Mouse (Mus musculus) midbrain, embryonic 12.5 days (tissue): Measurements from ENCODE around the gene Tbx6. TPM values are rescaled to one million over a fixed set of nuclear protein-coding genes. Genes with fewer than 3 reads are reported as not detected.

ENCODE experiments used
- ATAC-seq: fragments of 200-750 bp; cut with Nextera tagmentation; 2 replicates; pipeline ENCODE4 v1.8.0; 2017; ENCODE audit warnings: low read depth, moderate TSS enrichment, moderate library complexity; ENCODE audit not compliant: low FRiP score
- H3K27ac ChIP-seq: fragments of 300-500 bp; sonication (generic); replicated peaks from 2 replicates; pipeline ENCODE4 v1.5.1; 2016; ENCODE audit warnings: mild to moderate bottlenecking
- H3K27me3 ChIP-seq: fragments of 300-500 bp; sonication (generic); 2 replicates; pipeline ENCODE4 v1.6.1; 2016; ENCODE audit warnings: mild to moderate bottlenecking
- H3K36me3 ChIP-seq: fragments of 300-500 bp; sonication (generic); 2 replicates; pipeline ENCODE4 v1.6.1; 2016
- H3K4me1 ChIP-seq: fragments of 300-500 bp; sonication (generic); 2 replicates; pipeline ENCODE4 v1.6.1; 2016
- H3K4me2 ChIP-seq: fragments of 300-500 bp; sonication (generic); replicated peaks from 2 replicates; pipeline ENCODE4 v1.6.1; 2016; ENCODE audit warnings: mild to moderate bottlenecking, moderate library complexity
- H3K4me3 ChIP-seq: fragments of 300-500 bp; sonication (generic); 2 replicates; pipeline ENCODE4 v1.5.1; 2016; ENCODE audit warnings: mild to moderate bottlenecking
- H3K9ac ChIP-seq: fragments of 300-500 bp; sonication (generic); replicated peaks from 2 replicates; pipeline ENCODE4 v1.6.1; 2016; ENCODE audit warnings: mild to moderate bottlenecking, moderate library complexity
- H3K9me3 ChIP-seq: fragments of 300-500 bp; sonication (generic); 2 replicates; pipeline ENCODE4 v1.6.1; 2016; ENCODE audit warnings: mild to moderate bottlenecking
- WGBS: fragments of 180-500 bp; shearing (Covaris S2); methylation state at CpG from one replicate; pipeline ENCODE4 v1.1.7; 2016; 5-methylcytosine and 5-hydroxymethylcytosine counted together
- polyA plus RNA-seq: library from polyadenylated mRNA; unstranded; fragments of >200 nt; fragmentation: Nextera tagmentation; extraction: Ambion mirVana; gene quantifications from 2 replicates; pipeline ENCODE4 v1.2.1, GENCODE M21; 2016

Tbx6 gene
- polyA plus RNA-seq, 1 experiment from 2014 or later = 0.64 TPM

DNA sequence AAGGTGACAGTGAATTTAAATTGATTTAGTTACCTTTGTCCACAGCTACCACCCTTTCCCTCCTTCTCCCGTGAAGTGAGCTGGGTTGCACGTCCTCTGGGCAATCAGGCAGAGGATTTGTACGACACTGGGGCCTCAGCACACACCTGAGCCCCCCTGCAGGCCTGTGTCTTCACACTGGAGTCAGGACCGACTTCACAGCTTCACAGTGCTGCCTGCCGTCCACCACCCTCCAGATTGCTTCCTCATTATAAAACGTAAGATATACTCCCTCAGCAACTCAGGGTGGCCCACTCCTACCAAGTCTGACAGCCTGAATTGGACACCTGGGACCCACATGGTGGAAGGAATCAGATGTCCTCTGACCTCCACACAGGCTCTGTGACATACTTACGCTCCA, 22.7 kb upstream of the Tbx6 start:
- H3K4me3 ChIP-seq = no peak overlapping the region
- H3K27ac ChIP-seq = no peak overlapping the region
- H3K4me2 ChIP-seq = no peak overlapping the region
- peaks cover 4% of the 10 kb centered on the region; the same call in 1 of the 2 replicates for H3K36me3 ChIP-seq
- WGBS = 70% methylated on average over 7 of the region's 7 CpGs
- H3K27me3 ChIP-seq = no peaks in the 10 kb centered on the region
- H3K9me3 ChIP-seq = no peaks in the 10 kb centered on the region
- no peak overlapping the region for H3K9ac ChIP-seq
- peaks cover 32% of the 10 kb centered on the region for H3K4me1 ChIP-seq
- peak; percentile 18 for ATAC-seq

GRCm38 (mm10) chr7:126759050-126759671, 22.1 kb upstream of the Tbx6 start, which contains the start of gene Mapk3:
Mapk3 (plus strand) TSS chr7:126759601.
- H3K4me1 ChIP-seq = peaks cover 32% of the 10 kb centered on the region
- peak within 1 kb of the TSS; percentile 78 for H3K9ac ChIP-seq
- peaks cover 10% of the 10 kb centered on the region for H3K36me3 ChIP-seq
- ATAC-seq = peak; percentile 81
- peak within 1 kb of the TSS; percentile 88 for H3K4me2 ChIP-seq
- H3K27ac ChIP-seq = peak within 1 kb of the TSS; percentile 80
- WGBS = 0% methylated on average over 22 of the region's 38 CpGs
- no peaks in the 10 kb centered on the region for H3K27me3 ChIP-seq
- H3K4me3 ChIP-seq = peak within 1 kb of the TSS; percentile 70
- no peaks in the 10 kb centered on the region for H3K9me3 ChIP-seq

- H3K27ac ChIP-seq = peak overlapping the region; percentile 80
- H3K9ac ChIP-seq = peak overlapping the region; percentile 78
- 1% methylated on average over 24 of the region's 24 CpGs for WGBS
- H3K9me3 ChIP-seq = no peaks in the 10 kb centered on the region
- peak; percentile 62 for ATAC-seq
- no peaks in the 10 kb centered on the region for H3K27me3 ChIP-seq
- peak overlapping the region; percentile 70 for H3K4me3 ChIP-seq
- peaks cover 17% of the 10 kb centered on the region for H3K36me3 ChIP-seq
- H3K4me1 ChIP-seq = peaks cover 26% of the 10 kb centered on the region
- H3K4me2 ChIP-seq = peak overlapping the region; percentile 88
Measured at GRCm38 (mm10) chr7:126759672-126760390, 21.5 kb upstream of the Tbx6 start.

GRCm38 (mm10) chr7:126760391-126760802, 20.9 kb upstream of the Tbx6 start:
- Histone ChIP-seq H3K27ac (peak overlapping the region; percentile 80), H3K4me3 (peak overlapping the region; percentile 70), H3K4me1 (peaks cover 21% of the 10 kb centered on the region), H3K9me3 (no peaks in the 10 kb centered on the region), H3K27me3 (no peaks in the 10 kb centered on the region), H3K9ac (peak overlapping the region; percentile 78), H3K36me3 (peaks cover 23% of the 10 kb centered on the region), H3K4me2 (peak overlapping the region; percentile 88)
- WGBS = 27% methylated on average over 3 of the region's 3 CpGs
- no peak for ATAC-seq

DNA sequence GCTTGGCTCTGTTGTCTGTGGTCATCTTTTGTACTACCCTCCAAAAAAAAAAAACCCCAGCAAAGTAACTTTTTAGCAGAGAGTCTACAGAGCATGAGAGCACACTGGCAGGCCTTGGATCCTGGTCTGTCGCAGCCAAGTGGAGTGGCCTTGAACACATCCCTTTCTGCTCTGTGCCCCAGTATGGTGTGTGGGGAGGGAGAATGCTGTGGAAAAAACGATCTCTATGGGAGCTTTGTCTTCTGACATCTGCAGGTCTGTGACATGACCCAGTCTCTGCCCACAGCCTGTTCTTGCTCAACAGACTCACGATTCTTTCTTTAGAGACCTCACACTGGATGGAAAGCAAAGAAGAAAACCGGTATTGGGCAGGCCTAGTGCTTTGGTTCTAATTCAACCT, 20.3 kb upstream of the Tbx6 start:
- Histone ChIP-seq H3K9ac (peak overlapping the region; percentile 78; the same call in 1 of the 2 replicates), H3K4me1 (peaks cover 21% of the 10 kb centered on the region), H3K27me3 (no peaks in the 10 kb centered on the region), H3K36me3 (peaks cover 27% of the 10 kb centered on the region), H3K4me2 (peak overlapping the region; percentile 88), H3K27ac (0 out of 2 replicates have a peak overlapping the region, but pooled peaks have one; percentile 80), H3K4me3 (peak overlapping the region; percentile 70; the same call in 1 of the 2 replicates), H3K9me3 (no peaks in the 10 kb centered on the region)
- 79% methylated on average over 4 of the region's 4 CpGs for WGBS
- no peak for ATAC-seq

DNA sequence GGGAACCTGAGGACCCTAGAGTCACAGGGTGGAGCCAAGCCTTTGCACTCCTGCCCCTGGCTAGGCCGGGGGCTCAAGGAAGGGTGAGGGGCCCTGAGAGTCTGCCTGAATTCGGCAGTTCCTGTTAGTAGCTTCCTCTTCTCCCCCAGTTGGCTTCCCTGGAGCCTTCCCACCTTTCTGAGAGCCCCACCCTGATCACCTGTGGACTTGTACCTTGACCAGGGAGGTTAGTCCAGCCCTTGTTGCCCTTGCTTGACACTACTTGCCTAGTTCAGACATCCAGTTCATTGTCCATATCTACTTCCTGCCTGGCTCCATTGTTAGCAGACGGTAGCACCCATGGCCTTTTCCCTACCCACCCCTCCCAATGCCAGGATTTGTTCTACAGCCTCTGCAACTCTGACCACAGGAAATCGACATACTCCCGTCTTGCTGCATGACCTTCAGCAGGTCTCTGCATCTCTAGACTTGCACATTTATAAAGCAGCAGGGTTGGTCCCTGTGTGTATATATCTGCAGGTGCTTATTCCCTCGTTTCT, 19.7 kb upstream of the Tbx6 start:
- ATAC-seq = no peak
- Histone ChIP-seq H3K27me3 (no peaks in the 10 kb centered on the region), H3K4me3 (no peak overlapping the region), H3K4me1 (peaks cover 21% of the 10 kb centered on the region), H3K9ac (no peak overlapping the region), H3K27ac (no peak overlapping the region; the same call in 1 of the 2 replicates), H3K36me3 (peaks cover 34% of the 10 kb centered on the region), H3K4me2 (no peak overlapping the region), H3K9me3 (no peaks in the 10 kb centered on the region)
- 74% methylated on average over 6 of the region's 6 CpGs for WGBS

GRCm38 (mm10) chr7:126762471-126763008, 18.7 kb upstream of the Tbx6 start:
- peak overlapping the region; percentile 26; the same call in 1 of the 2 replicates for H3K27ac ChIP-seq
- no peak for ATAC-seq
- no peak overlapping the region for H3K4me2 ChIP-seq
- no peaks in the 10 kb centered on the region for H3K27me3 ChIP-seq
- peak overlapping the region; percentile 25; the same call in 1 of the 2 replicates for H3K9ac ChIP-seq
- H3K36me3 ChIP-seq = peaks cover 43% of the 10 kb centered on the region
- no peaks in the 10 kb centered on the region for H3K9me3 ChIP-seq
- peaks cover 21% of the 10 kb centered on the region for H3K4me1 ChIP-seq
- WGBS = 80% methylated on average over 17 of the region's 17 CpGs
- H3K4me3 ChIP-seq = no peak overlapping the region

DNA sequence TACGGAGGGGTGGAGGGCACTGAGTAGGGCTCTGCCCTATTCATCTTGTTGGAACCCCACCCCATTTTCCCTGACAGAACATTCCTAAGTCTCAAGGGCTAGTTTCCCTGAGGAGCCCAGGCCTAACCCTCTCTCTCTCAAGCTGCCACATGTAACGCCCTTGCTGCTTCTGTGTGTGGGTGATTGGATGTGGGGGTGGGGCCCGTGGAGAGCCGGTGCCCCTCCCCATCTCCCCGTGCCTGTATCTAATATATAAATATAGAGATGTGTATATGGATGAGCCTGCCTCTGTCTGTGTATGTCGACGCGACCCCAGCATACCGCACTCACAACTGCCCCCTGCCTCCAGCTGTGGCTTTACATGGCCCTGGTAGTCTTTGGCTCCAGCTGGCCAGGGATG, 15.7 kb upstream of the Tbx6 start:
- Histone ChIP-seq H3K9me3 (no peaks in the 10 kb centered on the region), H3K36me3 (peaks cover 64% of the 10 kb centered on the region)

DNA sequence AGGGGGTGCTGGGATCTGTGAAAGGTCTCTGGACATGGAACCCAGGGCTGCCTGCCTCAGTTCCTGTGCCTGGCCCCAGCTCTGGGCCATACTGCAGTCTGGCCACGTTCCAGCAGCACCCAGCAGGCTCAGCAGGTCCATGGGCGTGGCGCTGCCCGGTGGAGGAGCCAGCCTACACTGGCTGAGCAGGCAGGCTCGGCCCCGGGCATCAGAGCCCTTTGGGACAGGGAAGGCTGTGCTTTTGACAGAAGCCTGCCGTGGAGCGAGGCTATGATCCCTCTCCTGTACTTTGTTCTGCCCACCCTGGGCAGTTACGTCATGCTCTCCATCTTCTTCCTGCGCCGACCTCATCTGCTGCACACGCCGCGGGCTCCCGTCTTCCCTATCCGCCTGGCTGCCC, 15.1 kb upstream of the Tbx6 start, which contains the start of gene Gdpd3:
Gene Gdpd3, plus strand, starts transcription at position 134 of the 400 bp plus-strand sequence.
- WGBS = 96% methylated on average over 16 of the region's 16 CpGs
- Histone ChIP-seq H3K9ac (no peak within 1 kb of the TSS), H3K4me2 (no peak within 1 kb of the TSS), H3K9me3 (no peaks in the 10 kb centered on the region), H3K27me3 (no peaks in the 10 kb centered on the region), H3K4me3 (no peak within 1 kb of the TSS), H3K27ac (no peak within 1 kb of the TSS), H3K4me1 (peaks cover 7% of the 10 kb centered on the region; the same call in 1 of the 2 replicates), H3K36me3 (peaks cover 67% of the 10 kb centered on the region)
- no peak for ATAC-seq

More for the DNA sequence above, 15.7 kb upstream of the Tbx6 start:
- no peak overlapping the region for H3K4me3 ChIP-seq
- no peak overlapping the region for H3K27ac ChIP-seq
- H3K27me3 ChIP-seq = no peaks in the 10 kb centered on the region
- WGBS = 90% methylated on average over 9 of the region's 9 CpGs
- H3K9ac ChIP-seq = no peak overlapping the region
- H3K4me2 ChIP-seq = no peak overlapping the region
- peaks cover 13% of the 10 kb centered on the region for H3K4me1 ChIP-seq
- ATAC-seq = no peak

DNA sequence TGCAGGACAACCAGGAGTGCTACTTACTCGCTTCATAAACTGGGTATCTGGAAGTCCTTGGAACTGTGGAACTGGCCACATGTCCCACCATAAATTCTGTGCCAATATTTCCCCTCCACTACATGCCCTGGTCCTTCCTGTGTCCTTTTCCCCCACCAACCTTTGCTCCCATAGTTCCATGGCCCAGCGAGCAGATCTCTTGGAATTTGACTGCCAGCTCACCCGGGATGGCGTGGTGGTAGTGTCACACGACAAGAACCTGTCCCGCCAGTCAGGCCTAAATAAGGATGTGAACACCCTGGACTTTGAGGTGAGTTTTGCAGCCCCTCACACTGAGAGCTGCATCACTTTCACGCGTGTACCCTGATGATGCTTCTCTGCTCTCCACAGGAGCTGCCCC, 14.3 kb upstream of the Tbx6 start:
- Histone ChIP-seq H3K4me1 (no peaks in the 10 kb centered on the region), H3K4me3 (no peak overlapping the region), H3K9me3 (no peaks in the 10 kb centered on the region), H3K4me2 (no peak overlapping the region), H3K9ac (no peak overlapping the region), H3K36me3 (peaks cover 67% of the 10 kb centered on the region), H3K27me3 (no peaks in the 10 kb centered on the region), H3K27ac (no peak overlapping the region)
- no peak for ATAC-seq
- 93% methylated on average over 8 of the region's 8 CpGs for WGBS

DNA sequence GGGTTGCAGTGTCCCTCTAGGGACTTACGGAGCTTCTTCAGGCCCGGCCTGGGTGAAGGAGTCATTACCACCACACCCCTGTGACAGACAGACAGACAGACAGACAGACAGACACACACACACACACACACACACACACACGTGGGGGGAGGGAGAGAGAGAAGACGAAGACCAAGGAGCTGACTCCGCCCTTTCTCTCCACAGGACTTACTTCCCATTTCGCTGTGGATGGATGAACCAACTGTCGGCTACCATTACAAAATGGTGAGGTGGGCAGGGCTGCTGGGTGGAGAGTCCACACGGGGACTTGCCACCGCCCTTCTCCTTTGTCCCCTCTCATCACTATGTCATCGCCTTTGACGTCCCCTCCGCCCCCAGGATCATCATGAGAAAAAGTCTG, 10.5 kb upstream of the Tbx6 start:
- Histone ChIP-seq H3K4me3 (no peak overlapping the region), H3K9ac (no peak overlapping the region), H3K4me2 (no peak overlapping the region), H3K4me1 (peaks cover 5% of the 10 kb centered on the region), H3K9me3 (no peaks in the 10 kb centered on the region), H3K36me3 (peaks cover 45% of the 10 kb centered on the region), H3K27me3 (no peaks in the 10 kb centered on the region), H3K27ac (no peak overlapping the region)
- 91% methylated on average over 11 of the region's 12 CpGs for WGBS
- no peak for ATAC-seq

DNA sequence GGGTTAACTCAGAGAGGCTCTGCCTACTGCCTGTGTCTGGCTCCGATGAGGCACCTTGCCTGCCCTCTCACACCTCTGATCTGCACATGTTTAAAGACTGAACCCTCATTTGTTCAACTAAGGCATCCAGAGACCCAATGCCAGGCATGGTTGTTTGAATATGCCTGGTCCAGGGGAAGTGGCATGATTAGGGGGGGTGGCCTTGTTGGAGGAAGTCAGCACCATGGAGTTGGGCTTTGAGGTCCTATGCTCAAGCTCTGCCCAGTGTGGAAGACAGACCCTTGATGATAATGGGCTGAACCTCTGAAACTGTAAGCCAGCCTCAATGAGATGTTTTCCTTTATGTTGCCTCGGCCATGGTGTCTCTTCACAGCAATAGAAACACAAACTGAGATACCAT, 7.9 kb upstream of the Tbx6 start:
- no peak overlapping the region for H3K4me3 ChIP-seq
- H3K4me1 ChIP-seq = peaks cover 26% of the 10 kb centered on the region
- no peak overlapping the region for H3K4me2 ChIP-seq
- H3K27me3 ChIP-seq = no peaks in the 10 kb centered on the region
- ATAC-seq = no peak
- no peak overlapping the region for H3K9ac ChIP-seq
- no peak overlapping the region for H3K27ac ChIP-seq
- no peaks in the 10 kb centered on the region for H3K9me3 ChIP-seq
- WGBS = 87% methylated on average over 2 of the region's 2 CpGs
- H3K36me3 ChIP-seq = peaks cover 20% of the 10 kb centered on the region
